Mouse (Mus musculus) heart, adult 2 months (tissue): Measurements from ENCODE around the gene Mob3c. TPM values are rescaled to one million over a fixed set of nuclear protein-coding genes. Genes with fewer than 3 reads are reported as not detected.
A peak's percentile ranks its signal among the peaks of the same experiment; 100 is the strongest.

ENCODE experiments used
- DNase-seq, 2 experiments: peaks; one replicate each; pipeline ENCODE4 v3.0.0; 2021
- H3K27ac ChIP-seq: fragments of 200-600 bp; 2 replicates; pipeline ENCODE4 v1.8.1; 2022
- H3K27me3 ChIP-seq: fragments of 200-500 bp; 2 replicates; pipeline ENCODE4 v1.6.1; 2012; ENCODE audit warnings: mild to moderate bottlenecking, low read length, inconsistent platforms, mixed read lengths; ENCODE audit not compliant: control insufficient read depth, insufficient read depth
- H3K36me3 ChIP-seq: fragments of 200-500 bp; 2 replicates; pipeline ENCODE4 v1.6.1; 2012; ENCODE audit warnings: low read length, inconsistent platforms; ENCODE audit not compliant: control insufficient read depth, insufficient read depth
- H3K4me1 ChIP-seq: fragments of 200-500 bp; 2 replicates; pipeline ENCODE4 v1.6.1; 2011; ENCODE audit warnings: low read length; ENCODE audit not compliant: control insufficient read depth, insufficient read depth
- H3K4me3 ChIP-seq: fragments of 200-600 bp; 2 replicates; pipeline ENCODE4 v1.8.1; 2022
- H3K79me2 ChIP-seq: fragments of 200-500 bp; replicated peaks from 2 replicates; pipeline ENCODE4 v1.6.1; 2012; ENCODE audit warnings: mild to moderate bottlenecking, inconsistent platforms, low read length, moderate library complexity, mixed read lengths; ENCODE audit not compliant: control insufficient read depth, insufficient read depth
- H3K9ac ChIP-seq: fragments of 200-500 bp; 2 replicates; pipeline ENCODE4 v1.6.1; 2012; ENCODE audit warnings: low read depth, mild to moderate bottlenecking, control low read depth, inconsistent platforms, low read length, mixed read lengths
- CTCF ChIP-seq: fragments of 200-600 bp; IDR thresholded peaks from 2 replicates; pipeline ENCODE4 v1.8.1; 2022; ENCODE audit warnings: antibody characterized with exemption, mild to moderate bottlenecking, moderate library complexity
- EP300 ChIP-seq: fragments of 200-500 bp; IDR thresholded peaks from 2 replicates; pipeline ENCODE4 v1.6.1; 2011; ENCODE audit warnings: low read depth, low read length, control low read depth; ENCODE audit not compliant: insufficient read depth
- POLR2A ChIP-seq: fragments of 200-500 bp; IDR thresholded peaks from 2 replicates; pipeline ENCODE4 v1.6.1; 2011; ENCODE audit warnings: mild to moderate bottlenecking, low read depth, low read length, control low read depth; ENCODE audit not compliant: insufficient read depth
- WGBS: fragments of 180-500 bp; shearing (Covaris S2); methylation state at CpG from one replicate; pipeline ENCODE4 v1.1.7; 2018; 5-methylcytosine and 5-hydroxymethylcytosine counted together
- intact Hi-C: fragments of 180-260 bp; cut with DNase I; formaldehyde crosslinking; loops from one replicate; pipeline ENCODE4 v1.15.1; 2025
- polyA plus RNA-seq: library from polyadenylated mRNA; depleted of rRNA; stranded (reverse); fragments of >200 nt; gene quantifications from 2 replicates; pipeline ENCODE4 v1.2.3, GENCODE M21; 2012
- total RNA-seq, 2 experiments: library from RNA; stranded (reverse); gene quantifications; 2 replicates each; pipeline ENCODE4 v1.2.3; 2021

Gene Mob3c
- total and polyA plus RNA-seq, 3 experiments: 3.2 to 9.3 (median 4.3) TPM

DNA sequence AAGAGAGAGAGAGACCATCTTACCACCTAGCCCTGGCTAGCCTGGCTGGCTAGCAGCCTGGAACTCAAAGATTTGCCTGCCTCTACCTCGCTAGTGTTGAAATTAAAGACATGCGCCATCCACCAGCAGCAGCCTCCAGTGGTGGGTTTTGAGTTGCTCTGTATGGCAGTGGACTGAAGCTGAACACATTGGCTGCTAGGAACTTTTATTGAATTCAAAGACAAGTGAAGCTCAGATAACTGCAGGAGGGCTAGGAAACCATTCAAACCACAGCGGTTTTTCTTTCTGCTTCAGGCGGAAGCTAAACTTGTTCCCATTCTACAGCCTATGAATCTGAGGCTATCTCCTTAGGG lies 381 bp upstream of the Mob3c start:
- Histone ChIP-seq H3K27me3 (no peaks in the 10 kb centered on the region), H3K36me3 (no peaks in the 10 kb centered on the region), H3K9ac (peak overlapping the region; percentile 23; the same call in 1 of the 2 replicates), H3K4me1 (peaks cover 16% of the 10 kb centered on the region), H3K27ac (peak overlapping the region; percentile 86), H3K79me2 (no peaks in the 10 kb centered on the region), H3K4me3 (peak overlapping the region; percentile 92)
- intact Hi-C loops: loop anchor here (1.0 to 2.0 kb wide), 2 partner anchors 12 to 43 kb away; partner anchors contain the start of genes Atpaf1 and Mknk1
- WGBS: 8% methylated on average over 4 of the region's 4 CpGs
- DNase-seq: no peak
- no peak; the same call in 1 of the 2 replicates for TF ChIP-seq POLR2A
- TF ChIP-seq EP300: no peak
- no peak for TF ChIP-seq CTCF

- no peak for DNase-seq
- Histone ChIP-seq H3K4me1 (peaks cover 16% of the 10 kb centered on the region), H3K36me3 (no peaks in the 10 kb centered on the region), H3K27ac (peak overlapping the region; percentile 86), H3K4me3 (peak overlapping the region; percentile 92), H3K9ac (peak overlapping the region; percentile 87), H3K79me2 (no peaks in the 10 kb centered on the region), H3K27me3 (no peaks in the 10 kb centered on the region)
- WGBS: 5% methylated on average over 8 of the region's 8 CpGs
- intact Hi-C loops: no loop called here
- TF ChIP-seq EP300 (no peak), CTCF (no peak), POLR2A (no peak)
Measured at GRCm38 (mm10) chr4:115828572-115828902, 645 bp downstream of the Mob3c start.

DNA sequence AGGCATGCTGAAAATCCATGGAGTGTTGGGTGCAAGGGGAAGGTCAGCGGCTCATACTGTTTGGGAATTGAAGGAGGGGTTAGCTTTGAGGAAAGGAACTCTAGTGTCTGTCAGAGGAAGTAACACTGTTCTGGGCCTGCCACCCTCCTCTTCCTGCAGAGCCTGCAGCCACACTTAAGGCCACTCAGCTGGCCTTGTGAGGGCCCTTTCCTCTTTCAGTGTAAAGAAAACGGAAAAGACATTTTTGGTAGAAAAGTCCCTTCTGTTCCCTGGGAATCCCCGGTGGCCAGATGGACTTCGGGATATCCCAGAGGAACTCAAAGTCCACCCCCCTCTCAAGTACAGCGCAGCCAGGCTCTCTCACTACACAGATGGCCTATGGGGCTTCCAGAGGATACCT lies 2.6 kb downstream of the Mob3c start:
- H3K27ac ChIP-seq: peak overlapping the region; percentile 36
- WGBS: 37% methylated on average over 5 of the region's 5 CpGs

GRCm38 (mm10) chr4:115831221-115831620 lies 3.3 kb downstream of the Mob3c start:
- WGBS: 92% methylated on average over 22 of the region's 22 CpGs
- Histone ChIP-seq H3K4me1 (peaks cover 9% of the 10 kb centered on the region), H3K4me3 (no peak overlapping the region), H3K79me2 (no peaks in the 10 kb centered on the region), H3K9ac (no peak overlapping the region), H3K27me3 (no peaks in the 10 kb centered on the region), H3K36me3 (no peaks in the 10 kb centered on the region), H3K27ac (no peak overlapping the region; the same call in 1 of the 2 replicates)
- TF ChIP-seq EP300: no peak
- TF ChIP-seq CTCF: no peak
- no peak for TF ChIP-seq POLR2A
- intact Hi-C loops: loop anchor here (10.0 kb wide), 1 partner anchor 224 kb away; the partner anchor contains the start of gene Nsun4
- no peak for DNase-seq

More for the DNA sequence above, 2.6 kb downstream of the Mob3c start:
- intact Hi-C loops: loop anchor here (10.0 kb wide), 1 partner anchor 224 kb away; the partner anchor contains the start of gene Nsun4
- no peaks in the 10 kb centered on the region for H3K27me3 ChIP-seq
- H3K79me2 ChIP-seq: no peaks in the 10 kb centered on the region
- no peak for DNase-seq
- H3K9ac ChIP-seq: no peak overlapping the region
- no peaks in the 10 kb centered on the region for H3K36me3 ChIP-seq
- peaks cover 9% of the 10 kb centered on the region for H3K4me1 ChIP-seq
- no peak for TF ChIP-seq POLR2A
- no peak for TF ChIP-seq EP300
- TF ChIP-seq CTCF: no peak
- H3K4me3 ChIP-seq: no peak overlapping the region

DNA sequence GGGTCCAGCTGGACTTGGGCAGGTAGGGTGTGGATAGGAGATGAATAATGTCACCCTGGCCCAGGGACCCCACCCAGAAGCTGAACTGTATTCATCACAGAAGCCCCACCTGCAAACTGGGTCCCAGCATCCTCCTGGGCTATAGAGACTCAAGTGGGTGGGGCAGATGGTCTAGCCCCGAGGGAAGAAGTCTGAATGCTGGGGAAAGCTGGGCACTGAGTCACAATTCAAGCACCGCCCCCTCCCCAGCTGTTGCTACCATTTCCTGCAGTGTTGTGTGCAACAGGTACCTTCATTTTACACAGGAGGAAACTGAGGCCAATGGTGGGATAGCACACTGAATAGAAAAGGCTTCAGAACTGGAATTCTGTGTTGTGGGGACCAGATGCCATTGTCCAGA lies 4.1 kb downstream of the Mob3c start:
- TF ChIP-seq CTCF: no peak
- no peak for TF ChIP-seq POLR2A
- no peak for TF ChIP-seq EP300
- WGBS: 54% methylated on average over 2 of the region's 2 CpGs
- intact Hi-C loops: loop anchor here (10.0 kb wide), 1 partner anchor 223 kb away; the partner anchor contains the start of gene Nsun4

DNA sequence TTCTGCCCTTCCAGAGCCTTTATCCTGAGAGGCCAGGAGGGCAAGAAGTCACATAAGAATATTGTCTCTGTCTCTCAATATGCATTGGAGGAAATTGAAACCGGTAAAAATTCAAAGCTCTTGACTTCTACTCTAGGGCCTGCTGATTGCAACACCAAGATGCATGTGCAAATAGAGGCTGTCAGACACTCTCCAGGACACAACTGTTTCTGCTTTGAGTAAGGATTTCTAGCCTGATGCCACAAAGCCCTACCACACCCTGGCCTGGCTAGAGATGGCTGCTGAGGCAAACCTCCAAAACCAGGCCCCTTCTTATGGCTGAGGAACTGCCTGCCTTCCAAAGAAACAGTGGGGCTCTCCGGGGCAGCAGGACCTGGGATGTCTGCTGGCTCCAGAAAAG lies 7.7 kb downstream of the Mob3c start:
- H3K79me2 ChIP-seq: no peaks in the 10 kb centered on the region
- intact Hi-C loops: loop anchor here (5.0 to 10.0 kb wide), 2 partner anchors 98 to 219 kb away; partner anchors contain the start of genes Efcab14 and Nsun4
- H3K27me3 ChIP-seq: no peaks in the 10 kb centered on the region
- H3K4me3 ChIP-seq: no peak overlapping the region
- H3K27ac ChIP-seq: no peak overlapping the region
- H3K36me3 ChIP-seq: no peaks in the 10 kb centered on the region
- 69% methylated on average over 2 of the region's 2 CpGs for WGBS
- H3K9ac ChIP-seq: no peak overlapping the region
- H3K4me1 ChIP-seq: no peaks in the 10 kb centered on the region; the same call in 1 of the 2 replicates
- DNase-seq: no peak
- TF ChIP-seq POLR2A (no peak), CTCF (no peak), EP300 (no peak)

More for the DNA sequence above, 4.1 kb downstream of the Mob3c start:
- H3K27ac ChIP-seq: no peak overlapping the region
- H3K79me2 ChIP-seq: no peaks in the 10 kb centered on the region
- H3K36me3 ChIP-seq: no peaks in the 10 kb centered on the region
- H3K9ac ChIP-seq: no peak overlapping the region
- H3K4me1 ChIP-seq: peaks cover 9% of the 10 kb centered on the region
- no peak for DNase-seq
- H3K27me3 ChIP-seq: no peaks in the 10 kb centered on the region
- no peak overlapping the region for H3K4me3 ChIP-seq
